Mouse (Mus musculus): ENCODE data around the gene Cox5b. TPM values are rescaled to one million over a fixed set of nuclear protein-coding genes. Genes with fewer than 3 reads are reported as not detected.

The Cox5b gene
- 227 TPM for polyA plus RNA-seq (2015; fragmentation: Illumina TruSeq; extraction: RNeasy Lipid Tissue Mini Kit (QIAGEN cat#74804); ENCODE audit: insufficient read depth, low replicate concordance)

GRCm38 (mm10) chr1:36691271-36692155 is at the start of gene Cox5b:
Gene Cox5b, plus strand, starts transcription at chr1:36691449.

DNA sequence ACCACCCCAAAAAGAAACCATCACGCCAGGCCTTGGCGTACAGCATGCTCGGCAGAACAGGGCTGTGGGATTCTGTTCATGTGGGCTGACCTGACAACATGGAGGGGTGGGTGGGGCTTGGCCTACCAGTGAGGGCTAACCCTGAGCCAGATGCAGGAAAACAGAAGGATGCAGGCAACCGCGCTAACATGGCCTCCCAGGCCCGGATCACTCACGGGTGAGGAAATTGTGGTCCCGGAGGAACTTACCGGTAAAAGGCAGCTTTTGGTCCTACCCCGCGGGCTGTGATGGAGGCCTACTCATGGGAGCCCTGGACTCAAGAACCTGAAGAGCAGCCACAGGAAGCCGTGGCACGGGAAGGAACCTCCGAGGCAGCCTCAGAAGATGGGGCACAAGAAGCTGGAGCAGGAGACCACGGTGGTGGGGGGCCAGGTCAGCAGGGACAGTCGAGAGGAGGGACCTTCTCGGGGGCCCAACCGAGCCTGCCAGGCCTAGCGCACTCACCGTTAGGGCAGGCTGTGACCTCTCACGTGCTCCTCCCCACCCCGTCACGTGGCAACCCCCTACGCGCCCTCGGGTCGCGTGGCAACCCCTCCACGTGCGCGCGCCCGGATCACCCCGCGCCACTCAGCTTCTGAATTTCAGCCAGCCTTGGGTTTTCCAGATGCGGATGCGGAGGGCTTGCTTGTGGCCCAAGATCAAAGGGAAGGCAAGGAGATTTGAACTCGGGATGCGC is 8.5 kb upstream of the Cox5b start, which contains the start of gene Fam178b:
TSS of gene Fam178b (minus strand) at position 564 of the 736 bp plus-strand sequence.

DNA sequence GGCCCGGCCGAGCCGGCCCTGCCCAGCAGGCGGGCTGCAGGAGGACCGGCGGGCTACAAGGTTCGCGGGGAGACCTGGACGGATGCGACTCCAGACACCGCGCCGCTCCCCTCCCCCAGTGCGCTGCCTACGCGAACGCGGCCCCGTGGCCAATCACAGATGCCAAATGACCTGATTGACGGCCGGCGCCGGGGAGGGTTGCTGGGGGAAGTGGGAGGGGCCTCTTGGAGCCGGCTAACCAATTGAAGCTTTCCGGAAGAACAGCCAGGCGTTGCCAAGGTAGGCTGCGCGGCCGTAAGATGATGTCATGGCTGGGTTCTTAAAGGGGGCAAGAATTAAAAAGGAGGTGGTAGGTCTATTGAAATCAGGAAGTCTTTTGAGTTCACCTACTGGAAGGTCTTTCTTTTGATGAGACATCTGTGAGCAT is 18.6 kb downstream of the Cox5b start, which contains the start of gene 4933424G06Rik:
TSS of gene 4933424G06Rik (plus strand) at position 296 of the 427 bp plus-strand sequence.

GRCm38 (mm10) chr1:36714311-36714710 is 23.1 kb downstream of the Cox5b start, which contains the start of gene Actr1b:
Gene Actr1b, minus strand, starts transcription at chr1:36714422.

Other genes with a start within 250 kb of the Cox5b start
- 30.2 TPM for gene Lman2l, start 246.2 kb upstream of the Cox5b start, polyA plus RNA-seq (2015; fragmentation: Illumina TruSeq; extraction: RNeasy Lipid Tissue Mini Kit (QIAGEN cat#74804); ENCODE audit: insufficient read depth, low replicate concordance)
- gene Cnnm4, start 219.8 kb upstream of the Cox5b start, polyA plus RNA-seq (2015; fragmentation: Illumina TruSeq; extraction: RNeasy Lipid Tissue Mini Kit (QIAGEN cat#74804); ENCODE audit: insufficient read depth, low replicate concordance), result 5.4 TPM
- gene Cnnm3, start 179.6 kb upstream of the Cox5b start, polyA plus RNA-seq (2015; fragmentation: Illumina TruSeq; extraction: RNeasy Lipid Tissue Mini Kit (QIAGEN cat#74804); ENCODE audit: insufficient read depth, low replicate concordance), result 9.5 TPM
- 18.8 TPM for gene Ankrd23, start 154.6 kb upstream of the Cox5b start, polyA plus RNA-seq (2015; fragmentation: Illumina TruSeq; extraction: RNeasy Lipid Tissue Mini Kit (QIAGEN cat#74804); ENCODE audit: insufficient read depth, low replicate concordance)
- 0.57 TPM for gene Gm42417, start 152.0 kb upstream of the Cox5b start, polyA plus RNA-seq (2015; fragmentation: Illumina TruSeq; extraction: RNeasy Lipid Tissue Mini Kit (QIAGEN cat#74804); ENCODE audit: insufficient read depth, low replicate concordance)
- gene Ankrd39, start 144.0 kb upstream of the Cox5b start, polyA plus RNA-seq (2015; fragmentation: Illumina TruSeq; extraction: RNeasy Lipid Tissue Mini Kit (QIAGEN cat#74804); ENCODE audit: insufficient read depth, low replicate concordance), result 9.2 TPM
- gene Sema4c, start 133.1 kb upstream of the Cox5b start, polyA plus RNA-seq (2015; fragmentation: Illumina TruSeq; extraction: RNeasy Lipid Tissue Mini Kit (QIAGEN cat#74804); ENCODE audit: insufficient read depth, low replicate concordance), result 7.5 TPM
- 0.30 TPM for gene Fam178b, start 8.3 kb upstream of the Cox5b start, polyA plus RNA-seq (2015; fragmentation: Illumina TruSeq; extraction: RNeasy Lipid Tissue Mini Kit (QIAGEN cat#74804); ENCODE audit: insufficient read depth, low replicate concordance)
- gene 4933424G06Rik, start 18.7 kb downstream of the Cox5b start, polyA plus RNA-seq (2015; fragmentation: Illumina TruSeq; extraction: RNeasy Lipid Tissue Mini Kit (QIAGEN cat#74804); ENCODE audit: insufficient read depth, low replicate concordance), result not detected
- gene Actr1b, start 23.0 kb downstream of the Cox5b start, polyA plus RNA-seq (2015; fragmentation: Illumina TruSeq; extraction: RNeasy Lipid Tissue Mini Kit (QIAGEN cat#74804); ENCODE audit: insufficient read depth, low replicate concordance), result 49.8 TPM
- gene Zap70, start 70.3 kb downstream of the Cox5b start, polyA plus RNA-seq (2015; fragmentation: Illumina TruSeq; extraction: RNeasy Lipid Tissue Mini Kit (QIAGEN cat#74804); ENCODE audit: insufficient read depth, low replicate concordance), result 12.7 TPM